Mouse (Mus musculus) layer of hippocampus, adult 9-10 months (tissue): ENCODE measurements around the gene Tbc1d14.

Experiments
- DNase-seq: peaks from one replicate; pipeline ENCODE4 v3.0.0; 2022; ENCODE audit warnings: low spot score

Gene Tbc1d14

DNA sequence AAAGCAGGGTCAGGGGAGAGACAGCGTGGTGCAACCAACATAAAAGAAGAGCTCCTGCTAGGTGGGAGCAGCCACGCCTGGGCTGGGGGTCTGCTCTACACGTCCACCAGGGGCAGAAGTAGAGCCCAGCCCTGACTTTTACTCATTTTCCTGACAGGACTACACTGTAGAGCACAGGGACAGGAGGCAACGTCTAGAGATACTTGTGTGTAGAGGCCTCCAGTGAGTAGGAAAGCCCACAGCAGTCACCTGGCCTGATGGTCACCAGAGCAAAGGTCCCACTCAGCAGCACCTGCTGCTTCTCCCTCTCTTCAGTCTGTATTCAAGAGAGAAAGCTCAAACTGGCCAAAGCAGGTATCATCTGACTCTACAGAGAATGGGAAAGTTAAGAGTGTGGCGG, 87.4 kb downstream of the Tbc1d14 start:
- no peak for DNase-seq

GRCm38 (mm10) chr5:36505235-36505634, 87.8 kb downstream of the Tbc1d14 start:
- DNase-seq = no peak

- DNase-seq = no peak
Observed at GRCm38 (mm10) chr5:36494709-36495108, 98.4 kb downstream of the Tbc1d14 start.

GRCm38 (mm10) chr5:36493919-36494318, 99.2 kb downstream of the Tbc1d14 start:
- peak; percentile 40 for DNase-seq

GRCm38 (mm10) chr5:36489225-36489624, 103.9 kb downstream of the Tbc1d14 start:
- DNase-seq = no peak

DNA sequence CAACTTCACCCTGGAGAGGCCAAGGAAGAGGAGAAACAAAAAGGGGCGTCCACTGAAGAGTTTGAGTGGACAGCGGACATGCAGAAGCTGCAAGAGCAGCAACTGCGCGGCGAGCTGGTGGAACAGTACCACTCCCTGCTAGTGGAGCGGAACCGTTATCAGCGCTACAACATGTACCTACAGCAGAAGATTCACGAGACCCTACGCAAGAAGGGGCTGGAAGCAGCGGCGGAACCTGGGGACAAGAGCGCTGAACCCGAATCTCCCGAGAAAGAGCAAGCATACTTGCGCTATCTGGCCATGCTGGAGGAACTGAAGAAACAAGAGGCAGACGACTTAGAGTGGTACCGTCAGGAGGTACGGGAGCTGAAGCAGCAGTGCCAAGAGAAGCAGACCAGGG, 107.8 kb downstream of the Tbc1d14 start:
- no peak for DNase-seq

DNA sequence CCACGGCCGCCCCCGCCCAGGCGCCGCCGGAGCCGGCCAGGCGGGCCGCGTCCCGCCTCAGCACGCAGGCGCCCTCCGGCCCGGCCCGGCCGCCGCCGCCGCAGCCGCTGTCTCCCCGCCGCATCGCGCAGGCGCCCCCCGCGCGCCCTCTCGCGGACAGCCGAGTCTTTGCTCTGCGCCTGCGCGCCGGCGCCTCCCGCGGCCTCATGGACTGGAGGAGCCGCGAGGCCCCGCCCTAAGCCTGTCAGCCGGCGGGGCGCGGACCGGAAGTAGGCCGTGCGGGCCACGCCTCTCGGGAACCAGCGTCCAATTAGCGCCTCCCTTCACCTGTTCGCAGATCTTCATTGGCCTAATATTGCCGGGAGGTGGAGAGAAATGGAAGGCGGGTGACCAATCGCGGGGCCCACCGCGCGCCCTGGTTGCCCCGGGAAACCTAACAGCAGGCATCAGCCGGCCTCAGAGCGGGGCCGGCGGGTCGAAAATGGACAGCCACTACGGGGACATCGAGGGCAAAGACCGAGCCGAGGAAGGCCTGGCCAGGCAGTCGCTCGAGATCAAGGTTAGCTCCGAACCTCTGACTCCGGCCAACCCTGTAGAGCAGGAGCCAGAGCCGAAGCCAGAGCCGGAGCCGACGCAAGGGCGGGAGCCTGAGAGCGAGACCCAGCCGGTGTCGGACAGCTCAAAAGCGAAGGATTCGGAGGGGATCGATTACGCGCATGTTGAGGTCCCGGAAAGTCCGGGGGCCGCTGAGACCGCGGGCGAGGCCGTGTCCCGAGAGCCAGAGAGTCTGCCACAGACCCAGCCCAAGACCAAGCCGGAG, 108.7 kb downstream of the Tbc1d14 start, which contains the start of the genes Tada2b and Ccdc96:
Gene Tada2b (minus strand): TSS at position 115 of the 820 bp plus-strand sequence.
Gene Ccdc96 (plus strand): TSS at position 418 of the 820 bp plus-strand sequence.
- peak; percentile 97 for DNase-seq

- DNase-seq = no peak
Observed at GRCm38 (mm10) chr5:36483203-36484101, 109.6 kb downstream of the Tbc1d14 start.

DNA sequence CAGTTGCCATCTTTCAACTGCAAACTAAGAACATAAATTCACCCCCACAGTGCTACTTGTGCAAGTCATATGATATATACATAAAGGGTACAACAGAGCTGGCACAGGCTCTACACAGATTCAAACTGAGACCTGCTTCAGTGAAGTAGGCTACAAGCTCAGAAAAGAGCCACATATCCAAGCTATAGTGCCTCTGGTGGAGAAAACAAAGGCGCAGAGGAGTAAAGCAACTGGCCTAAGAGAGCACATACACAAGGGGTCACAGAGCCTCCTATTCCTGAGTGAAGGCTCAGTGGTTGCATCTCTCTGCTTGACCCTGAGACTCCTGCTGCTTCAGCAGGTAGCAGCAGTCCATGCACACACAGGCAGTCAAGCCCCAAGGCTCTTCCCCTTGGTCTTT, 112.0 kb downstream of the Tbc1d14 start:
- DNase-seq = no peak

DNA sequence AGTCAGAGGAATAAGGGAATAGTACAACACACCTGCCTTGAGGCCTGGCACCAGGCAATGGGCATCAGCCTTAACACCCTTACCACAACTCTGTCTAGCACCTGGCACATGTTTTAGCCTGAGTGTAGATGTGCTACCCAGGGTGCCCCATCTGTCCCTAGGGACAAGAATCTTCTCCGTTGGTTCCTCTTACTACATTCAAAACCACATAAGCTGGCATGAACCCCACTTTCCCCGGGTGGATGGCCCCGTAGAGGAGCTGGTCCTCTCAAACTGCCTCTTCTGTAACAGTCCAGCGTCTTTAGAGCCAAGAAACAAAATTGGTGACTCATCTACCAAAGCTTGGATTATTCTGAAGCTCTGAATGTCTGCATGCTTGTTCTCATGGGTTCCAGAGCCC, 112.7 kb downstream of the Tbc1d14 start:
- no peak for DNase-seq

GRCm38 (mm10) chr5:36479735-36480134, 113.3 kb downstream of the Tbc1d14 start:
- DNase-seq = no peak

- no peak for DNase-seq
Observed at GRCm38 (mm10) chr5:36478540-36479420, 114.3 kb downstream of the Tbc1d14 start.

GRCm38 (mm10) chr5:36477486-36477885, 115.6 kb downstream of the Tbc1d14 start:
- no peak for DNase-seq

- DNase-seq = peak; percentile 45
Observed at GRCm38 (mm10) chr5:36474283-36474682, 118.8 kb downstream of the Tbc1d14 start.

DNA sequence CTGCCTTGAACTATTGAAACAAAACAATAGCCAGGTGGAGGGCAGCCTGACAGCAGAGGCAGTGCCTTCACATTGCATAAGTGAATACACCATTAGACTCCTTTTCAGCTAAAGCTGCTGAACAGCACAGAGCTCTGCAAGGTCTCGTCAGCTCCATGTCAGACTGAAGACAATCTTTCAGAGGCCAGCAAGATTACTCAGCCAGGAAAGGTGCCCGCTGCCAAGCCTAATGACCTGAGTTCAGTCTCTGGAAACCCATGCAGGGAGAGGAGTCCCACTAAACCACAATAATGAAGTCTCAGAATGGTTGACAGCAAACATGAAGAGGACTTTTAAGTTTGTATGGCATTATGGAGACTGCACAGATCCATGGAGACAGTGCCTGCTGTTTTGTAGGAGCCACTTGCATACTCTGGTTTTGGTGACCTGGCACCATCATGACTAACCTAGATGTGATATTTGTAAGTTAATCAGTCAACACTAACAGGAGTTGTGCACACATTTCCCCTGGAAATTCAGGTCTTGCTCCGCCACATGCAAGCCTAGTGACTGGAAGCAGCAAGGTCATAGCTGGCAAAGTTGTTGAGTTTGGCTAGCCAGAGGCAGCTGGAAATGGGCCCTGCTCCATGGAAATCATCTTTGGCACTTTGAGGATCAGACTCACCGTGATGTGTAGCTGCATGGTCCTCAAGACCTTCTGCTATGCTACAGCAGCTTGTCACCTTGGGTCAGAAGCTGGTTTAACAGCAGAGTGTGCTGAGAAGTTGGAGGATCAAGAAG, 120.0 kb downstream of the Tbc1d14 start:
- no peak for DNase-seq

DNA sequence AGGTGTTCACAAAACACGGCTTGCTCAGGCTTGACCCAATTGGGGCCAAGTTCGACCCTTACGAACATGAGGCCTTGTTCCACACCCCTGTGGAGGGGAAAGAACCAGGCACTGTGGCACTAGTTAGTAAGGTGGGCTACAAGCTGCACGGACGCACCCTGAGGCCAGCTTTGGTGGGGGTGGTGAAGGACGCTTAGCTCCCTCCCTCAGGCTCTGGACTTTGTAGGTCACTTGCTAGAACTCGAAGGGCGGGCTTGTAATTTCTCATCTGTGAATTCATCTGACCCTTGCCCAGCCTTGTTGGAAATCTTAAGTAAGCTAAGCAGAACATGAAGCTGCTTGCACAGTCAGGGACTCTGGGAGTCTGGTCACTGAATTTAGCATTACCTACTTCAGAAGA, 121.9 kb downstream of the Tbc1d14 start:
- DNase-seq = no peak

DNA sequence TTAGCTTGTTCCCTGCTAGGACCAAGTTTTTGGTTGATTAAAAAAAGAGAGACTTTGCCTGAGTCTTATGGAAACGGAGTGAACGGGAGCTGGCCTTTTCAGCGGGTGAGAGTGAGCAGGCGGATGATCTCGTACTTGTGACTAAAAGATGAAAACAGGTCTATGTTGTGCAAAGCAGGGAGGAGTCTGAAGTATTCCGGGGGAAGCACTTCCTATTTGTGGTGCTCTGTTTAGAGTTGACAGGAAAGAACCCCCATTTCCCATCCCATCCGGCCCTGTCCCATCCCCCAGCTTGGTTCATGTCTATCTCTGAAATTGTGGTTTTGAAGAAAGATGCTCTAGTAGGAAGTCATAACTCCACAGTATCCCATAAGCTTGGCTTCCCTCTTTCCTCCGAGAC, 127.2 kb downstream of the Tbc1d14 start:
- no peak for DNase-seq

- DNase-seq = peak; percentile 99
Observed at GRCm38 (mm10) chr5:36464709-36465661, 128.1 kb downstream of the Tbc1d14 start, which contains the start of gene Grpel1. TSS of gene Grpel1 (plus strand) at chr5:36464998.

- DNase-seq = no peak
Observed at GRCm38 (mm10) chr5:36463391-36463790, 129.7 kb downstream of the Tbc1d14 start.

DNA sequence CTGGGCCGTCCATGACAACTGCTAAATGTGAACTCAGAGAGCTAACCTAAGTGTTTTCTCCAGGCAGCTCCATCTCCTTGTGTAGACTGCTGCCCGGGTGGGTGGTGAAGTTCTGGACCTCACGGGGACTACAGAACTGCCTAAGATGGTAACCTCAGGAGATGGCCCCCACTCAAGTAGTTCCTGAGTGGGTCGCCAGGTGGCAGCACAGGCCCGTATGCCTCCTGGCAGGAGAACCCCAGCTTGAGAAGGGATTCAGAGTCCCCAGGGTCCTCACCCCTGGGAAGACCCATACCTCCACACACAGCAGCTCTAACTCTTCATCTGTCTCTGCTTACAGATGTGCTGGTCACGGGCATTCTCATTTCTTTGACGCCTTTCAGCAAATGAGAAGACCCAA, 130.3 kb downstream of the Tbc1d14 start:
- DNase-seq = peak; percentile 64
